Mouse (Mus musculus) left cerebral cortex, adult 11 months (tissue): ENCODE measurements around the gene Fbp1.
"Not testable (repeated sequence)": the region's sequence is repeated elsewhere in the genome, so short reads cannot be mapped to it uniquely, and the experiment has no call there.

Experiments
- DNase-seq: peaks from one replicate; pipeline ENCODE4 v3.0.0; 2022; ENCODE audit warnings: low spot score

The Fbp1 gene

DNA sequence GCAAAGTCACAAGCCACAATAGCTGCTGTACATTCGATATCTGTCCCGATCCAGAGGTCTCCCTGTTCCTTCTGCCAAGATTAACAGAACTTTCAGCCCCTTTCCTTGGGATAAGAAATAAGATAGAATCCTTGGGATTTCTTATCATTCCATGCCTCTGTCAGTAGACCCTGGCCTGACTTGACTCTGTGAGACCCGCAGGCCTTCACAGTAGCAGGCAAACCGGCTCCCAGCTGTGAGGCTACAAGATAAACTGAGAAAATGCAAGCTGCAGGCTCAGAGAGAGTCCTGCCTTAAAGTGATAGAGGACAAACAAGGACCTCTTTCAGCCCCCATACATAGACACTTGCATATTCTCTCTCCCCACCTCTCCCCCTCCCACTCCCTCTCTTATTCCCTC is 54.7 kb downstream of the Fbp1 start:
- no peak for DNase-seq

DNA sequence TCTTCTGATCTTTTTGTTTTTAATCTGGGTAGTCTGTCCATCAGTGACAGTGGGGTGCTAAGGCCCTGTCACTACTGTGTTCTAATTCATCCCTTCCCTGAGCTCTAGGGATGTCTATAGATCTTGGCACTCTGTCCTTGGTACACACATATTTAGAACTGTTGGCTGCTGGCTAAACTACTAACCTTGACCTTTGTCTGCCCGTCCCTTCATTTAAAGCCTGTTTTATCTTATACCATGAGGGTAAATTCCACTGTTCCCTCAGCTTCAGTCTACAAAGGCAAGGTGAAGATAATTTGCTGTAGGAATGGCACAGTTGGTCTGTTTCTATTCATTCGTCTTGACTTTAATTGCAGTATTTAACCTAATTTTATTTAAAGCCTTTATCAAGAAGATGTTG is 55.8 kb downstream of the Fbp1 start:
- DNase-seq = no peak

DNA sequence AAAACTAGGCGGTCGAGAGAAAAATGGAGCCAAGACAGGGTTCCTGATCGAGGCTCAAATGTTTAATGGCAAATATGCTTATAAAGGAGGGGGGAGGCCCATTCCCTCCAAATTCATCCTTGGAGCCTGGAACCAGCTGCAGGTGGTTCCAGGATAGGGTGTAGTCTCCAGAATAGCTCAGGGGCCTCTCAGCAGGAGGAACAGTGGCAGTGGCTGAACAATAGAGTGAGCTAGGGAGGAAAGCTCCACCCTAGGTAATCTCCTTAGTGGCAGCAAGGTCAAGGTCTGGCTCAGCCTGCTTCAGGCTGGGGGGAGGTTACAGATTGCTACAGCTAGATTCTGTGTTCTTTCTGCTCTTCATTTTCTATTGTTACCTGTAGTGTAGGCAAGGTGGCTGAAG is 72.4 kb downstream of the Fbp1 start:
- DNase-seq = not testable (repeated sequence)
